Mouse (Mus musculus): ENCODE results near the gene Ccp110. TPM values are rescaled to one million over a fixed set of nuclear protein-coding genes. Genes with fewer than 3 reads are reported as not detected.
A peak's percentile ranks its signal among the peaks of the same experiment; 100 is the strongest.

Ccp110 gene
- total and polyA plus RNA-seq, 3 experiments, result 10.4 to 12.3 TPM; not detected in 1

- DNase-seq (ENCODE audit: low read depth, low spot score), result peak; percentile 91
- Histone ChIP-seq H3K4me1 (ENCODE audit: control insufficient read depth in 1 of 2, insufficient read depth in 2 of 2, low read length in 2 of 2) (peaks cover 4 to 22% of the 10 kb centered on the region in 2 experiments), H3K27ac (ENCODE audit: control insufficient read depth, low read depth, low read length) (peak within 1 kb of the TSS; percentile 57), H3K9me3 (replicated peaks; ENCODE audit: insufficient read depth, low read length) (no peaks in the 10 kb centered on the region), H3K36me3 (ENCODE audit: control insufficient read depth in 1 of 2, insufficient read depth in 2 of 2, low read length in 2 of 2) (peaks cover 0 to 25% of the 10 kb centered on the region in 2 experiments; a peak in 2 of 4 replicates), H3K9ac (ENCODE audit: control insufficient read depth, low read depth, low read length, poor library complexity, severe bottlenecking) (peak within 1 kb of the TSS; percentile 77), H3K79me2 (ENCODE audit: control insufficient read depth, insufficient read depth, low read length, poor library complexity) (peaks cover 6% of the 10 kb centered on the region), H3K27me3 (ENCODE audit: control insufficient read depth in 1 of 2, insufficient read depth in 2 of 2, low read length in 2 of 2) (no peaks in the 10 kb centered on the region), H3K4me3 (ENCODE audit: control insufficient read depth in 1 of 2, insufficient read depth in 1 of 2, low read depth in 2 of 2, low read length in 2 of 2) (peak within 1 kb of the TSS; percentile 65 to 74)
- no peak for TF ChIP-seq CTCF (IDR thresholded peaks at IDR 0.05 in 2 of 3, conservative IDR thresholded peaks at IDR 0.05 in 1 of 3; ENCODE audit: control insufficient read depth in 1 of 3, insufficient read depth in 1 of 3, low read depth in 2 of 3, low read length in 3 of 3, poor library complexity in 1 of 3, severe bottlenecking in 1 of 3)
- TF ChIP-seq BHLHE40 (IDR thresholded peaks at IDR 0.05; ENCODE audit: borderline replicate concordance, low read depth, low read length), result peak; percentile 58; the same call in 1 of the 2 replicates
- TF ChIP-seq HCFC1 (IDR thresholded peaks at IDR 0.05; ENCODE audit: low read depth, low read length), result peak; percentile 78
- no peak for TF ChIP-seq POLR2AphosphoS5 (IDR thresholded peaks at IDR 0.05; ENCODE audit: borderline replicate concordance, low read depth, low read length)
- TF ChIP-seq MYB (IDR thresholded peaks at IDR 0.05; ENCODE audit: low read depth, low read length), result no peak
- TF ChIP-seq GATA1 (IDR thresholded peaks at IDR 0.05; ENCODE audit: low read depth, low read length), result peak; percentile 24; the same call in 1 of the 2 replicates
- peak; percentile 77 for TF ChIP-seq MXI1 (IDR thresholded peaks at IDR 0.05; ENCODE audit: low read depth, low read length)
- no peak for TF ChIP-seq USF1 (IDR thresholded peaks at IDR 0.05; ENCODE audit: low read depth, low read length)
- no peak for TF ChIP-seq ZC3H11A (IDR thresholded peaks at IDR 0.05; ENCODE audit: low read depth, low read length)
- TF ChIP-seq UBTF (IDR thresholded peaks at IDR 0.05; ENCODE audit: borderline replicate concordance, insufficient read depth, low read depth, low read length), result no peak
- no peak for TF ChIP-seq CHD2 (IDR thresholded peaks at IDR 0.05; ENCODE audit: low read length)
- TF ChIP-seq ELF1 (IDR thresholded peaks at IDR 0.05; ENCODE audit: low read depth, low read length), result peak; percentile 69
- peak; percentile 52 to 55; a peak in 3 of 4 replicates for TF ChIP-seq EP300 (IDR thresholded peaks at IDR 0.05; ENCODE audit: low read depth in 1 of 2, low read length in 2 of 2)
- TF ChIP-seq RAD21 (IDR thresholded peaks at IDR 0.05; ENCODE audit: low read depth, low read length), result no peak
- TF ChIP-seq TCF12 (IDR thresholded peaks at IDR 0.05; ENCODE audit: low read depth, low read length), result peak; percentile 63
- peak; percentile 68 for TF ChIP-seq MAX (IDR thresholded peaks at IDR 0.05; ENCODE audit: low read length)
- peak; percentile 48; the same call in 1 of the 2 replicates for TF ChIP-seq RCOR1 (IDR thresholded peaks at IDR 0.05; ENCODE audit: low read depth, low read length)
- TF ChIP-seq ETS1 (IDR thresholded peaks at IDR 0.05; ENCODE audit: low read depth, low read length), result peak; percentile 84
- TF ChIP-seq ZMIZ1 (IDR thresholded peaks at IDR 0.05; ENCODE audit: low read depth, low read length), result 0 out of 2 replicates have a peak, but pooled peaks have one; percentile 38
- TF ChIP-seq JUND (IDR thresholded peaks at IDR 0.05; ENCODE audit: low read depth, low read length), result no peak
- TF ChIP-seq SIN3A (IDR thresholded peaks at IDR 0.05; ENCODE audit: low read length), result peak; percentile 80
- TF ChIP-seq SMC3 (IDR thresholded peaks at IDR 0.05; ENCODE audit: low read depth, low read length), result no peak
- peak; percentile 71; the same call in 1 of the 2 replicates for TF ChIP-seq CHD1 (IDR thresholded peaks at IDR 0.05; ENCODE audit: low read depth, low read length)
- no peak for TF ChIP-seq MAFK (IDR thresholded peaks at IDR 0.05; ENCODE audit: borderline replicate concordance, low read depth, low read length)
- TF ChIP-seq POLR2A (IDR thresholded peaks at IDR 0.05; ENCODE audit: control insufficient read depth in 1 of 2, insufficient read depth in 1 of 2, low read depth in 1 of 2, low read length in 2 of 2, poor library complexity in 1 of 2), result peak; percentile 57 to 74; a peak in 3 of 4 replicates
- peak; percentile 72 for TF ChIP-seq NELFE (IDR thresholded peaks at IDR 0.05; ENCODE audit: low read depth, low read length)
- TF ChIP-seq MAZ (IDR thresholded peaks at IDR 0.05; ENCODE audit: low read depth, low read length), result peak; percentile 72; the same call in 1 of the 2 replicates
- no peak for TF ChIP-seq KAT2A (conservative IDR thresholded peaks at IDR 0.05; ENCODE audit: low read depth, low read length)
- TF ChIP-seq USF2 (IDR thresholded peaks at IDR 0.05; ENCODE audit: borderline replicate concordance in 1 of 2, insufficient read depth in 1 of 2, low read depth in 1 of 2, low read length in 2 of 2), result no peak
- TF ChIP-seq E2F4 (IDR thresholded peaks at IDR 0.05; ENCODE audit: borderline replicate concordance, low read depth, low read length), result no peak
- TF ChIP-seq TBP (IDR thresholded peaks at IDR 0.05; ENCODE audit: low read depth, low read length), result no peak
- no peak for TF ChIP-seq NRF1 (IDR thresholded peaks at IDR 0.05; ENCODE audit: insufficient read depth, low read depth, low read length, poor library complexity, severe bottlenecking)
- peak; percentile 49 for TF ChIP-seq TAL1 (IDR thresholded peaks at IDR 0.05; ENCODE audit: low read length)
- TF ChIP-seq MEF2A (IDR thresholded peaks at IDR 0.05; ENCODE audit: extremely low read depth, insufficient replicate concordance, low read depth, low read length, poor library complexity, severe bottlenecking), result no peak
- no peak; the same call in 1 of the 2 replicates for TF ChIP-seq POLR2AphosphoS2 (IDR thresholded peaks at IDR 0.05; ENCODE audit: low read length)
Measured at GRCm38 (mm10) chr7:118705101-118705961, 7.0 kb upstream of the Ccp110 start, which contains the start of gene Gde1. Gene Gde1 (minus strand): TSS chr7:118705778.

Data from MEL (cell line).